Mouse (Mus musculus): ENCODE results near the gene Myoz1. TPM values are rescaled to one million over a fixed set of nuclear protein-coding genes. Genes with fewer than 3 reads are reported as not detected.

The Myoz1 gene
- total RNA-seq, 4 experiments from 2014 or later, result 0.27 to 1.2 (median 1.1) TPM; not detected in 1

Small RNAs within 50 kb of the gene (microRNA-seq; reads per million reads assigned to microRNA genes)
- gene Mir6946, result 0.42 to 0.66 reads per million in 2 experiments

Other genes with a start within 250 kb of the Myoz1 start
- 1 to 10 TPM; 3.1 to 4.1 (median 3.5) TPM for gene Cfap70, start 204.3 kb downstream of the Myoz1 start, total RNA-seq (2022)
- gene Anxa7, start 176.4 kb downstream of the Myoz1 start, total RNA-seq (2022), result 10 to 100 TPM; 70.2 to 86.3 (median 74.8) TPM
- gene Mss51, start 159.6 kb downstream of the Myoz1 start, total RNA-seq (2022), result 1 to 10 TPM in 2 of 4 experiments, under 1 TPM in 2; 0.59 to 1.8 (median 0.89) TPM
- 100 to 1,000 TPM; 244 to 282 (median 264) TPM for gene Ppp3cb, start 110.0 kb downstream of the Myoz1 start, total RNA-seq (2022)
- gene Usp54, start 15.5 kb downstream of the Myoz1 start, total RNA-seq (2022), result 10 to 100 TPM; 52.2 to 58.6 (median 54.9) TPM
- under 1 TPM; 0.23 to 0.57 (median 0.47) TPM for gene Synpo2l, start 11.8 kb upstream of the Myoz1 start, total RNA-seq (2022)
- gene Sec24c, start 17.8 kb upstream of the Myoz1 start, total RNA-seq (2022), result 100 to 1,000 TPM in 1 of 4 experiments, 10 to 100 TPM in 3; 87.9 to 102 (median 99.5) TPM
- 10 to 100 TPM; 14.4 to 15.4 (median 15.1) TPM for gene Fut11, start 38.4 kb upstream of the Myoz1 start, total RNA-seq (2022)
- 10 to 100 TPM; 44.0 to 50.6 (median 49.5) TPM for gene Chchd1, start 46.5 kb upstream of the Myoz1 start, total RNA-seq (2022)
- 100 to 1,000 TPM; 149 to 168 (median 158) TPM for gene Zswim8, start 51.0 kb upstream of the Myoz1 start, total RNA-seq (2022)
- 10 to 100 TPM; 17.3 to 22.4 (median 20.1) TPM for gene Ndst2, start 78.0 kb upstream of the Myoz1 start, total RNA-seq (2022)
- gene Camk2g, start 137.5 kb upstream of the Myoz1 start, total RNA-seq (2022), result 100 to 1,000 TPM; 341 to 406 (median 386) TPM
- 10 to 100 TPM in 2 of 4 experiments, 1 to 10 TPM in 2; 6.6 to 19.8 (median 10.3) TPM for gene Plau, start 180.1 kb upstream of the Myoz1 start, total RNA-seq (2022)